Mouse (Mus musculus): ENCODE measurements around the gene Cpxm2.

The Cpxm2 gene

DNA sequence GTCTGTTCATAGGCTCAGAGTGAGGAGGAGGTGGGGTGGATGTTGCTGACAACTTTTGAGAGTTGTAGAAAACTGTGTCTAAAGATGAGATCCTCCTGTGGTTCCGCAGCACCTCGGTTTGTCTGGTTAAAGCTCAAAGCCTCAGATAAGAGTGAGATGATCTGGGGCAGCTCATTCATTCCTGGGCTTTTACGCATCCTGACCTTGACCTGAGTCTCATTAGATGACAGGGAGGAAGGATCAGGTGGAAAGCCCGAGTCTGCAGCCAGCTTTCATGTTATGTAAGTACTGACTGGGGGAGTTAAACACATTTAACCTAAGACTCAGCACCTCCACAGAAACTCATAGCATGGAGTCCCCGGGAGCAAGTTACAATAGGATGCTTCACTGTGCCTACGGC lies 127.9 kb downstream of the Cpxm2 start:
- DNase-seq (ENCODE audit: inconsistent ontology term) = no peak

GRCm38 (mm10) chr7:132025591-132025990 lies 128.9 kb downstream of the Cpxm2 start:
- no peak for DNase-seq (ENCODE audit: inconsistent ontology term)

GRCm38 (mm10) chr7:132015933-132016332 lies 138.6 kb downstream of the Cpxm2 start:
- DNase-seq (ENCODE audit: inconsistent ontology term) = no peak

- DNase-seq (ENCODE audit: inconsistent ontology term) = no peak
Observed at GRCm38 (mm10) chr7:132015193-132015592, 139.3 kb downstream of the Cpxm2 start.

DNA sequence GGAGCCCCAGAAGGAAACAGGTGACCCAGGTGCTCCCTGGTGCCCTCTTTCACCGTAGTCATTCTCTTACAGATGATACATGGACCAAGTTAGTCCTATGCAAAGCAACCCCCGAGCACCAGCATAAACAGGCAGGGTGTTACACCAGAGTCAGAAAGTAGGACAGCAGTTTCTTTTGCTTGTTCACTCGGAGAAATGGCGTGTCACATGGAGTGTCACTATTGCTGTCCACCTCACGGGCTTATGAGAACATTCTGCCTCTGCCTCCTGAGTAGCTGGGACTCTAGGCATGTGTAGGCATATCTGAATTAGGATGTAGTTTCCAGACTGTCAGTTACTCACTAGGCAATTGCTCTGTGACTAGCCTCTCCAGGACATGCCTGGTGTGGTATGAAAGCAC lies 140.6 kb downstream of the Cpxm2 start:
- DNase-seq (ENCODE audit: inconsistent ontology term) = peak; percentile 17

- peak; percentile 95 for DNase-seq (ENCODE audit: inconsistent ontology term)
Observed at GRCm38 (mm10) chr7:132012969-132013679, 141.4 kb downstream of the Cpxm2 start.

GRCm38 (mm10) chr7:132009002-132009401 lies 145.5 kb downstream of the Cpxm2 start:
- DNase-seq (ENCODE audit: inconsistent ontology term) = no peak

- DNase-seq (ENCODE audit: inconsistent ontology term) = peak; percentile 7
Observed at GRCm38 (mm10) chr7:132005996-132006696, 148.4 kb downstream of the Cpxm2 start.

- DNase-seq (ENCODE audit: inconsistent ontology term) = no peak
Observed at GRCm38 (mm10) chr7:131992873-131993272, 161.7 kb downstream of the Cpxm2 start.

GRCm38 (mm10) chr7:131992226-131992625 lies 162.3 kb downstream of the Cpxm2 start:
- DNase-seq (ENCODE audit: inconsistent ontology term) = no peak

- DNase-seq (ENCODE audit: inconsistent ontology term) = no peak
Observed at GRCm38 (mm10) chr7:131989056-131989455, 165.5 kb downstream of the Cpxm2 start.
